Mouse (Mus musculus): ENCODE results near the gene Ino80d.

Gene Ino80d

DNA sequence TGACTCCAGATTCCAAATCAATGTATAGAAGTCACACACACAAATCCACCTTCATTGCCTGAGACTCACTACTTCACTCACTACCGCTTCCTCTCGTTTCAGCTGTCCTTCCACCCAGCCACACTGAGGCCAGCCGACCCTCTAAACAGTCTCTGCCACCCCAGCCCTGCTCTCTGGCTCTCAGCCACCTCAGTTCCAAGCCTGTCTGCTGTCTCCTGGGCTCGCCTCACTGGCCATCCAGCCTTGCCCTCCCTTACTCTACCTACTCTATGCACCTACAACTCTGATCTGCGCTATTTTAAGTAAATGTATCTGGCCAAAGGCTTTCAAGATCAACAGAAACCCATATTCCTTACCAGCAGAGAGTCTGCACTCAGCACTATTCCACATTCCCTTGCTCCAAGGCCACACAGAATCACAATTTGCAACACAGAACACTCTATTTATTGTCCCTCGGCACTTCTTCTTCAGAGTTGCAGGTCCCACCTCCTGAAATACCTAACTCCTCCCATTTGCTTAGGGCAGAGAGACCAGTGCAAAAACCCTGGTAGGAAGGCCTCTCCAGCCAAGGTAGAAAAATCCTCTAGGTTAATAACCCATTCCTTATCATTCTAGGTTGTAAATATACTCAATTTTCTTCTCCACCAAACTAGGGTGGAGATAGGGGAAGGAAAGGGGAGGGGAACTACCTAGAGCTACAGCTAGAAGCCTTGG is 6.7 kb downstream of the Ino80d start:
- DNase-seq (ENCODE audit: low read depth) = no peak

DNA sequence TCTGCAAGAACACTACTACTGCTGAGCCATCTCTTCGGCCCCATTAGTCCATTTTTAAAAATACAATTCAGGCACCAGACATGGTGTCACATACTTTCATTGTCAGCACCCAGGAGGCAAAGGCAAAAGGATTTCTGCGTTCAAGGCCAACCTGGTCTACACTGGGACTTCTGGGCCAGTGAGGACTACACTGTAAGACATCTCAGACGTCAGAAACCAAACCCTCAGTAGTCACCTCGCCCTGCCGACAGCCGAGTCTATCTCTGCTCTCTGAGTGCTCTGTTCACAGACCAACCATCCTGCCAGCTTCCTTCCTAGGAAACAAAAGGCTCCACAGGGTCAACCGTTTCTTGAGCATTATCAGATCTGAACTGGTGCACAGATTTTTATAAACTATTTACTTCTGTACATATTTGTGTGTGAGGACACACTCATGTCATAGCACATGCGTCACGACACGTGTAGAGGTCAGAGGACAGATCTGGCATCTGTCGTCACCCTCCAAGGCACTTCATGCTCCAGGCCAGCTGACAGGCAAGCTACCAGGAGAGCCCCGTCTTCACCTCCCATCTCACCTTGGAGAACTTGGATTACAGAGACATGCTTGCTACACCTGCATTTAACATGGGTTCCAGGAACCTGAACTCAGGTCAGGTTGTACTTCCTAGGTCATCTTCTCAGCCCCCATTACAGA is 11.6 kb downstream of the Ino80d start:
- no peak for DNase-seq (ENCODE audit: low read depth)

DNA sequence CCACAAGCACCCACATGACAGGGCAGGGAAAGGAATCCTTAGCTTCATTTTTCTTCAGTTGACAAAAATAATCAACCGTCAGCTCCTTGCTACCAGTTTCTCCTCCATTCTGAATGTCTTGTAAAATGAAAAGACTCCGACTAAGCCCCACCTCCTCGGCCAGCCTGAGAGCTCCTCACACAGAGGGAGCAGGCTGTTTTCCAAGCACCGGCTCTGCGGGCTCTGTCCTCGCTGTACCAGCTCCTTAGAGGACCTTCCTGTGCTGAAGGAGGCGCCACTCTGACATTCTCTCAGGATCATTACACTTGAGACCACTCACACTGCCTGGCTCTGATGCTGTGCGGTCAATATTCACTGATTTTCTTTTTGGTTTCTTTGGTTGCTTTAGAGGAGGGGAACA is 14.3 kb downstream of the Ino80d start:
- no peak for DNase-seq (ENCODE audit: low read depth)

DNA sequence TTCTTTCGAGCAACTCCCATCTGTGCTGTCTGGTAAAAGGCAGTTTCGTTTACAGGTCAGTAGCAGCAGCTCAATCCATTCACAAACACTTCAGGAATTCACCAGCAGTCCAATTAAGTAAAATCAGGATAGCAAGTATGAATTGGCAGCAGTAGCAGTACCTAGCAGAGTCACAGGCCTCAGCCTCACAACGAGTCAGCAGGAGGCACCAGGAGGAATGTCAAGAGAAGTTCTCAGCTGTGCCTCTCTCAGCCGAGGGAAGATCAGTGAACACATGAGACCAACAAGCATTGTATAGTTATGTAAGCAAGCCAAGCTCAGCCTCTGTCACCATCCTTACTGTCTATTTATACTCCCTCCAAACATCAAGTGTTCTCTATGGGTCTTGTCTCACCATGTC is 15.6 kb downstream of the Ino80d start:
- DNase-seq (ENCODE audit: low read depth) = no peak

DNA sequence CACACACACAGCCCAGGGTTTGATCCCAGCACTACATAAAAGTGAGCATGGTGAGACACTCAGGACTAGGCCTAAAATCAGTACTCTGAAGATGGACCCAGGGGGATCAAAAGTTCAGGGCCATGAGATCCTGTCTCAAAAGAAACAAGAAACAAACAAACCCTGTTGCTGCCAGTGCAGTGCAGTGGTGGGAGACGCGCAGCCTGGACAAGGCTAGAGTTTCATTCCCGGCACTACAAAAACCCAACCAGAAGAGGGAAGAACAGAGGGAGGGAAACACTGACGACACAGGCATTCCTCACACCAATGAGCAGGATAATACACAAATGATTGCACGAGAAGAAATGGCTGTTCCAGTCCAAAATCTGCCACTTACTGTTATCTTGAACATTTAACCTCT is 18.4 kb downstream of the Ino80d start:
- DNase-seq (ENCODE audit: low read depth) = no peak

DNA sequence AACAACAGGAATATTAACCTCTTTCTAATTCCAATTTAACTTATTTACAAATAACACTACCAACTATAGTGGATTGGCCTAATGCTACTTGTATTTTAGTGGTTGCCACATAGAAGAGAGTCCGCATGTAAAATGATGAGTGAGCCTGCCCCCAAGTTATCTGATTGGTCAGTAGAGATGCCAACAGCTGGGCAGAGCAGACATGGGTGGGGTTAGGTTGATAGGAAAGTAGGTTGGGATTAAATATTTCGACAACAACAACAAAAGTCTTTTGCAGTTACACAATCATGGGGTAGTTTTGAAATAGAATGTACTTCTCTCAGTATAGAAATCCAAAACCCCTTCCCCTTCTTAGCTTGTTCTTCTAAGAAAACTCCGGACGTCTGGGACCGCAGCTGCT is 24.7 kb downstream of the Ino80d start:
- DNase-seq (ENCODE audit: low read depth) = no peak

DNA sequence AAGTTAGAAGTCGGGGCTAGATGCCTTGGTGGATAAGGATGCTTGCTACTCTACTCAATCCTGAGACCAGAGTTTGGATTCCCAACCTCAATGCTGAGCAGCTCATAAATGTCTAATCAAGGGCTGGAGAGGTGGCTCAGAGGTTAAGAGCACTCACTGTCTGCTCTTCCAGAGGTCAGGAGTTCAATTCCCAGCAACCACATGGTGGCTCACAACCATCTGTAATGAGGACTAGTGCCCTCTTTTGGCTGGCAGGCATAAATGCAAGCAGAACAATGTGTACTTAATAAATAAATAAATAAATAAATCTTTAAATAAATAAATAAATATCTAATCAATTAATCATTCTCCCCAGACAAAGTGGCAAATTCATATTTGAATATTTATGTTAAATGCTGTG is 25.9 kb downstream of the Ino80d start:
- DNase-seq (ENCODE audit: low read depth) = no peak

DNA sequence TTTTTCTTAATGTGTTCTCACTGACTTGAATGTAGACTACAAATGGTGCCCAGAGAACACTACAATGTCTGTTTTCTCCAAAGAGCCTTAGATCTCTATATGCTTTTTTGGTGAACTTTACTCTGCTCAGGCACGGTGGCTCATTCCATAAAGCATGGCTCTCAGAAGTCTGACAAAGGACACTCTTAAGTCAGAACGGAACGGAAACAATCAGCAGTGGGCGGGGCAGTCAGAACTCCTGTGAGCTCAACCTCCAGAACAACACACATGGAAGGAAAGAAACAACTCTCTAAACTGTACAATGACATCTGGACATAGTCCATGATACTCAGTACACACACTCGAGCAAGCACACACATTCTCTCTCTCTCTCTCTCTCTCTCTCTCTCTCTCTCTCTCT is 34.2 kb downstream of the Ino80d start:
- DNase-seq (ENCODE audit: low read depth) = no peak

DNA sequence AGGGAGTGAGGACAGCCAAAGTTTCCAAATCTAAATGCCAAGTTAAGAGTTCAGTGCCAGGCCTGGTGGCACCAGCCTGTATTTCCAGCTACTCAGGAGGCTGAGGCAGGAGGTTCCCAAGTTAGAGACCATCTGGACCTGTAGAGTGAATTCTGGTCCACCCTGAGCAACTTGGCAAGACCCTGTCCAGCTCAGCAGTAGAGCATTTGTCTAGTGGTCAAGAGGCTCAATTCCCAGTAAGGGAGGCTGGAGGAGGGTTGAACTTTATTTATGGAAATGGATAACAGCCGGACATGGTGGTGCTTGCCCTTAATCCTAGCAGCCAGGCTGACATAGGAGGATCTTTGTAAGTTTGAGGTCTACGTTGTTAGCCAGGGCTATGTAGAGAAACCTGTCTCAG is 38.1 kb downstream of the Ino80d start:
- no peak for DNase-seq (ENCODE audit: low read depth)

DNA sequence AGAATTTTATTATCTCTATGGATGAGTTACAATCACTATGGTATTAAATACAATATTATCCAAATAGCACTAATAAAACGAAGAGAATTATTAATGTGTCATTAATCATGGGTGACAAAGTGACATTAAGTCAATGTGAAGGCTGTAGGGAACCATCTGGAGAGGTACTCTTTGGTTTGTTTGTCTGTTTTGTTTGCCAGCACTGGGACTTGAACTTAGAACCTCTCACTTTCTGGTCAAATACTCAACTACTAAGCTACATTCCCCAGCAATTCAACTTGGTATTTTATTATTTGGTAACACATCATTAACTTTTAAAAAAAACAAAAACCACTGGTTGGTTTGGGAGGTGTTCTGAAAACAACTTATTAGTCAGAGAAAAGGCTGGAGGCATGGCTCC is 43.1 kb downstream of the Ino80d start:
- no peak for DNase-seq (ENCODE audit: low read depth)

DNA sequence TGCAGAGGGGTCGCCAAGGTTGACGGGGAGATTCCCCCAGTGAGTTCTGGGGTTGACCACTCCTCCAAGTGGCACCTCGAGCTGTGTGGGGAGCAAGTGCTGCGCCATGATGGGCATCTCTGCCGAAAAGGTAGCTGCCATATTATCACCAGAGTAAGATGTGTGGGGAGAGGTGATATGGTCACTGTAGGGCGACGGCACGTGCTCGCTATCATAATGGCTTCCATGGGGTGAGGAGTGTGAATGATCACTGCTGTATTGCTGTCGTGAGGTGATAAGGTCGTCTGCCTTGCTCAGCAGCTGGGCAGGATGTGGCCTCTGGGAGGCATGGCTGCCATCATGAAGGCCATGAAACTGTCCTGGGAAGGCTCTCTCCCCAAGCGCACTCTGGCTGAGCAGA is 56.1 kb downstream of the Ino80d start:
- DNase-seq (ENCODE audit: low read depth) = no peak

DNA sequence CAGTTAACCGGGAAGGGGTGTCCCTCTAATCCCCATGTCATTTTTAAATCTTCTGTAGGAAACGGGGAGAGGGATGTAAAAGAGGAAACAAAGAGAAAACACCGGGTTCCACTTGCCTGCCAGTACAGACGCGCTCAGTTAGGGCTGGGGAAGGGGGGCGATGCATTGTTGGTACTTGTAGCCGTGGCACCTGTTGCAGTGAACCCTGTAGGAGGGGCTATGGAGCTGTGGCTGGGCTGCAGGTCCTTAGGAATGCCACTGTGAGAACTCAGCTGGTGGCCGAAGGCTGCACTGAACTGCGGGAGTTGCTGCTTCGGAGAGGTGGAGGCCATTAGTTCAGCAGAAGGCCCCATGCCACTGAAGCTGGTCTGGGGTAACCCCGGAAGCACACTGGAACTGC is 56.6 kb downstream of the Ino80d start:
- DNase-seq (ENCODE audit: low read depth) = no peak

DNA sequence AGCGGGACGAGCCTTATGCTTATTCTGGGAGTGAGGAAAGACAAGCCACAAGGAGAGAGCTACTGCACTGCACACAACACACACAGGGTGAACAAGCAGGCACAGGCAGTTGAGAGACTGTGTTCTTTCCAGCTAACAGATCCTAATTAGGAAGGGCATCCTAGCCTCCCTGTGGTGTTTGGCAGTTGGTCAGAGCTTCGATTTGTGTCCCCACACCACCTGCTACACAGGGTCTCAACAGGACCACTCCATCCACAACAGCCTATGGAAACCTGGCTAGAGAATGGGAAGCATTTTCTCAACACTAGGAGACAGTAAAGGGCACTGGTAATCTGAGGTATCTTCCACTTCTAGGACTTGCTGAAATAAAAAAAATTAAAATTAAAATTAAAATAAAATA is 57.1 kb downstream of the Ino80d start:
- no peak for DNase-seq (ENCODE audit: low read depth)

DNA sequence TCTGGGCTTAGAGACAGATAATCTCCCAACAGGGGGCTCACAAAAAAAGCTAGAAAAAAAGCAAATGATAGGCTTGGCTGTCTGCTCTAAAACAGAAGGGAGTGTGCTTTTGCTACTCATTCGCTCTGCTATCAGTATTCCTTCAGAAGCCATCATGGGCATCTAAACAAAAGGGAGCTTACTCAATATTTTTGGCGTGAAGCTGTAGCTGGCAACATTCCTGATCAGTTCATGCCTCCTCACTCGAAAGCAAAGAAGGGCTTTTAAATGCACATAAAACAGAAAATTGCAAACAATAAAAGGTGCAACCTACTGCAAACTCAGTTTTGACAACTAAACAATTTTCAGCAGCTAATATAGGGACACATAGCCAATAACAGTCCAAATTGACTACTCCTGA is 59.1 kb downstream of the Ino80d start:
- DNase-seq (ENCODE audit: low read depth) = no peak

DNA sequence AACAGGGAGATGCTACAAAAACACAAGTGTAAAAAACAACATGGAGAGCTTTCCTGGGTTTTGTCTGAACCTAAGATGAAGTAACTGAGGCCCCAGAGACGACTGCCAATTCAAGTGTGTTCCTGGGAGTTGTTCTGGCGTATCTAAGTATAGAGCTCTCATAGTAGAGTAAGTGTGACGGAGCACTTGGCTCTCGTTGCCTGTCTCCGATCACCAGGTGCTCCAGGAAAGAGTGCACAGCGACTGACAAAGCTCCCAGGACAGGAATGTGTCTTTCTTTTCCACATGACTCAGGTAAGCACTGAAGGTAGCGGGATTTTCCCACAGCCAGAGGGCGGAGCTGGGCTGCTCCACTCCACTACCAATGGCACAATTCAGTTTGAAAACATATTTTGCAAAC is 63.6 kb downstream of the Ino80d start:
- DNase-seq (ENCODE audit: low read depth) = no peak

DNA sequence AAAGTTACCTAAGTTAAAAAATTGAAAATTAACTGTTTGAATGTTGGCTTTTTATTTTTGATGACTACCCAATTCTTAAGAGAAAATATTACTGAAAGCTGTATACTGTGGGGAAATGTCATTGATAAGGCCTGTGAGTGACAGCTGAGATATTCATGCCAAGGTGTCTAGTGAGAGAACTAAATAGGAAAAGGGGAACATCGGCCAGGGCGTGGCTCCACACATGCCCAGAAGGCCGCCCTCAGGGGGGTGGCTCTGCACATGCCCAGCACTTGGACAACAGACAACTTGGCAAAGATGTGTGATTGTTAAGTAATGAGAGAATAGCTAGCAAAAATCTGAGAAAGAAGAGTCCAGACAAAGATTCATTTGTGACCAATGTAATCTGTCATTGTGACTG is 64.5 kb downstream of the Ino80d start:
- DNase-seq (ENCODE audit: low read depth) = no peak

DNA sequence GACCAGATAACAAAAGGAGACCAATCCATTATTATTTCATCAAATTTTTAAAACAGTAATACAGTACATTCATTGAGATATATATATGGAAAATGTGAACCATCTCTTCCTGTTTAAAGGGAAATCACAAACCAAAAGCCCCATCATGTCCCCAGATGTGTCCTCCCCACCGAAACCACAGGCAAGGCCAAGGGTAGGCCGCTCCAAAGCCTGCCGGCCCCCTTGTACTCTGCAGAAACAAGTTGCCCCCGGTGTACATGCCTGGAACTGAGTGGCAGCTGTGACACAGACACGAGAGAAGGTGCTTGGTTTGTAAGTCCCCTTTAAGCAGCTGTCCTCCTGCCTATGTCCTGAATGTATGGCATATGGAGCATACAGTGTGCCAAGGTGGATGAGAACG is 66.5 kb downstream of the Ino80d start:
- no peak for DNase-seq (ENCODE audit: low read depth)

DNA sequence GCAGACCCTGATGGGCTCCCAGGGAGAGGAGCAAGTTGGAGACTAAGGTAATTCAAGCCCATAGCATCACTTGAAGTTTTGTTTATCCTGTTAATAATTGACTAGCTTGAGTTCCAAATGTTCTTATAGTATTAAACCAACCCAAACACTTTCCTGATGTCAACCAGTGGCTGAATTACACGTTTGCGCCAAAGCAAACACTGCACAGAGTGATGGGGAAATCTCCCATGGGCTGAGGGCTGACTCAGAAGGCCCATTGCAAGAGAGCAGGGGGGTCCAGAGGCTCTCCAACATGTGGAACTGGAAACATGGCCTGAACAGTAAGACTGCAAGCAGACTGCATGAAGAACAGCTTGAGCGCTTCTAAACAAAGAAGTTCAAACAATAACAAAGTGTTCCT is 81.5 kb downstream of the Ino80d start:
- peak; percentile 71 for DNase-seq (ENCODE audit: low read depth)

DNA sequence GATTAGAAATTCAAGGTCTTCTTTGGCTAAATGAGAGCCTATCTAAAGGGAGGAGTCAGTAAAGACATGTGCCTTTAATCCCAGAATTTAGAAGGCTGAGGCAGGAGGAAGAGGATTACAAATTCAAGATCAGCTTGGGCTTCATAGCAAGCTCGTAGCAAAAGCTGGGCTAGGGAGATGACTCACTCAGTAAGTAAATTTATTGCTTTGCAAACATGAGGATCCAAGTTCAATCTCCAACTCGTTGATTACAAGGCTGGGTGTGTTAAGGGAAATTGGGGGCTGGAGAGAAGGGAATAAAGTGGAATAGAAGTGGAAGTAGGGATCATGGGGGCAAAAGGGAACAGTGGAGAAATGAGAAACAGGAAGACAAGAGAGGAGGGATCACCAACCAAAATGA is 94.6 kb downstream of the Ino80d start:
- DNase-seq (ENCODE audit: low read depth) = no peak

DNA sequence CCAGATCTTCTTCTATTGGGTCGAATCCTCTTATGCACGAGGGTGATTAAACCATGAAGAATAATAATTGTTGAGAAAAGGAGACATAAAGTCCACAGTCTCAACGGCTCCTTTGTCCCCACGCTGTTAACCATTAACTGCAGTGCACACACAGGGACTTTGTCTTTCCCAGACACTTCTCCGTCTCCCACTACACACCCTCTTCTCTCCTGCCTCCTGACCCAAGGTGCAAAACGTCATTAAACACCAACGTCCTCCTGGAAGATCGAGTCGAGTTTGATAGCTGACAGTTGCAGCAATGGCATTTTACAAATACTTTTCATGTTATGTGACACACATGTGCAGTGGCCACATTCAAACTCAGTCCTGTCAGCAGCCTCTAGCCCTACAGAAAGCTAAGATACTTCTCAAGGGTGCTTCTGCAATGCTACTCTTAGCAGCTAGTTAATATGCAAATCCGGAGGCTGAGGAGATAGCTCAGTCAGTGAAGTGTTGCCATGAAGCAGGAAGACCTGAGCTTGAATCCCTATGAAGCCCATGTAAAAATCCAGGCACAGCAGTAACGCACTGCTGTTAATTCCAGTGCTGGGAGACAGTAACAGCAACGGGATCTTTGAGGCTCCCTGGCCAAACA is 109.3 kb downstream of the Ino80d start:
- no peak for DNase-seq (ENCODE audit: low read depth)

DNA sequence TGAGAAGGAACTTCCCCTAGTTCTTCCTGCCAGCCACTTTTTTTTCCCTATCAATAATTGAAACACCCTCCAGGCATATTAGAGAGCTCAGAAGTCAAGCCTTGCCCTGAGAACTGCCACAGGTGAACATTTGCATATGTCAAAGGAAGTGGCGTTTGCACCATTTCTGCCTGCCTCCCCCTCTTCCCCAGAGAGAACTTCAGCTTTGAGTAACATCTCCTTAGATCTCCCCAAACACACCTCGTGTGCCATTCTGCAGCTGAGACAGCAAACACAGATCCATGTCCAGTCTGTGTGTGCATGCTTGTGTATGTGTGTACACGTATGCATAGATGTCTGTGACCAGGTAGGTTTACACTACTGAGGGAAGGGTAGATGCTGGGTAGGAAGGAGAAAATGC is 112.6 kb downstream of the Ino80d start:
- DNase-seq (ENCODE audit: low read depth) = no peak

DNA sequence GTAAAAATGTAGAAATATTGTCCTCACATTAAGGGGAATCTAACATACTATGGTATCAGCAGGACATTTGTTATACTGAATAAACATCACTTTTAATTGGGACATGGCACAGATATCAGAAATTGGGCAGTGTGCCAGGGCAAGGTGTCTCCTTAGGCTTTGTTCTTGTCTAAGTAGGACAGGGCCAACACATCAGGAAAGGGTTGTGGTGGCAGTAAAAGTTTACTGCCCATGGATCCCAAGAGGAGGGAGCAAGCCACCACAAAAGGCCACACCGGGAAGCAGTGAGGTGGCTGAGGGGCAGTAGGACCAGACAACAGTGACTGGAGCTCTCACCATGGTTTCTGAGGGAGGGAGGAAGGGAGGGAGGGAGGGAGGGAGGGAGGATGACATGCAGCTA is 121.1 kb downstream of the Ino80d start:
- DNase-seq (ENCODE audit: low read depth) = no peak

DNA sequence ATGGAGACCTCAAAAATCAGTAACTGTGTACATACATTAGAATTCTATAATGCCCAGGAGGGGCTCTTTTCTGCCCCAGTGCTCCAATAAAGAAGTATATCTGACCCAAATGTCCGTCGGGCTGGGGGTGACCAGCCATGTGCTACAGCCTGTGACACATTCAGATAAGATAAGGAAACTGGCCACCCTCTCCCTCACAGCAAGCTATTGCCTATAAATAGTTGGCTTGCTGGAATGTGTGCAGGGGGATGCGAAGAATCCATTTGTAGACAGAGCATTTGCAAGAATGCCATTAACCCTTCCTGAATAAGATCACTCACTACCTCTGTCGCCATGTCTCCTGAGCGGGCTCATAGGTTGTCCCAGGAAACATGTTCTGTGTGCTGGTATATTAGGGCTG is 121.8 kb downstream of the Ino80d start:
- no peak for DNase-seq (ENCODE audit: low read depth)

DNA sequence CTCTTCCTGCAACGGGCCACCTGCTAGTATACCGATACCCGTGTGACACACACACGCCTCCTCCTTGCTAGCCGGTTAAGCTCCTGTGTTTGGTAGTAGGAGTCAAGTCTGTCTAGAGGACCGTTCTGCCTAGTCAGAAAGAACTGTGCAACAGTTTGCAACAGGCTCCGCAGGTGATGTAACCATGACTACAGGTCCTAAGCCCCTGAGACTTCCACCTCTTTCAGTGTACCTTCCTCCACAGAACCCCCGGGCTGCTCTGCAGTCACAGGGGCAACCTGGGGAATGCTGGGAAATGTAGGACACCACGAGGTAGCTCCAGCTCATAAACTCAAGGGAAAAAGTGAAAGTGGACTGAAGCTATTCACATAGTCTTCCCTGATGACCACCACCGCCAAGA is 123.4 kb downstream of the Ino80d start:
- DNase-seq (ENCODE audit: low read depth) = no peak
